Mouse (Mus musculus) forebrain, postnatal 0 days (tissue): ENCODE results near the gene Ubap2l. TPM values are rescaled to one million over a fixed set of nuclear protein-coding genes. Genes with fewer than 3 reads are reported as not detected.

Source experiments
- ATAC-seq: fragments of 200-750 bp; cut with Nextera tagmentation; 2 replicates; pipeline ENCODE4 v1.8.0; 2017; ENCODE audit warnings: mild to moderate bottlenecking, moderate library complexity
- DNase-seq: peaks from one replicate; pipeline ENCODE4 v3.0.0-alpha.2; 2015
- H3K27ac ChIP-seq: fragments of 300-500 bp; sonication (generic); 2 replicates; pipeline ENCODE4 v1.5.1; 2014; ENCODE audit warnings: low read depth, mild to moderate bottlenecking, antibody characterized with exemption, low read length, moderate library complexity, mixed read lengths
- H3K27me3 ChIP-seq: fragments of 300-500 bp; sonication (generic); 2 replicates; pipeline ENCODE4 v1.6.1; 2014; ENCODE audit warnings: mild to moderate bottlenecking, low read length, mixed read lengths; ENCODE audit not compliant: insufficient read depth
- H3K36me3 ChIP-seq: fragments of 300-500 bp; sonication (generic); 2 replicates; pipeline ENCODE4 v1.6.1; 2014; ENCODE audit warnings: mild to moderate bottlenecking, moderate library complexity; ENCODE audit not compliant: insufficient read depth
- H3K4me1 ChIP-seq: fragments of 300-500 bp; sonication (generic); 2 replicates; pipeline ENCODE4 v1.6.1; 2014; ENCODE audit warnings: antibody characterized with exemption; ENCODE audit not compliant: insufficient read depth
- H3K4me2 ChIP-seq: fragments of 300-500 bp; sonication (generic); 2 replicates; pipeline ENCODE4 v1.6.1; 2014; ENCODE audit warnings: low read depth, mild to moderate bottlenecking, moderate library complexity
- H3K4me3 ChIP-seq: fragments of 300-500 bp; sonication (generic); 2 replicates; pipeline ENCODE4 v1.5.1; 2014; ENCODE audit warnings: low read depth, low read length, mixed read lengths
- H3K9ac ChIP-seq: fragments of 300-500 bp; sonication (generic); 2 replicates; pipeline ENCODE4 v1.6.1; 2014; ENCODE audit warnings: mild to moderate bottlenecking
- H3K9me3 ChIP-seq: fragments of 300-500 bp; sonication (generic); 2 replicates; pipeline ENCODE4 v1.6.1; 2016; ENCODE audit warnings: low read length
- CTCF ChIP-seq: sonication (generic); IDR thresholded peaks from 2 replicates; pipeline ENCODE4 v1.5.1; 2016; ENCODE audit warnings: antibody characterized with exemption, control low read depth, low read depth
- WGBS: fragments of 180-500 bp; shearing (Covaris S2); extraction: QIAGEN DNeasy Blood & Tissue Kit; methylation state at CpG from one replicate; pipeline ENCODE4 v1.1.7; 2014; 5-methylcytosine and 5-hydroxymethylcytosine counted together
- polyA plus RNA-seq: library from polyadenylated mRNA; unstranded; fragments of >200 nt; fragmentation: Nextera tagmentation; extraction: Ambion mirVana; gene quantifications from 2 replicates; pipeline ENCODE4 v1.2.1, GENCODE M21; 2015
- total RNA-seq: library from RNA; depleted of rRNA; stranded (reverse); fragments of >200 nt; gene quantifications from 2 replicates; pipeline ENCODE4 v1.2.3, GENCODE M21; 2014

Ubap2l gene
- total and polyA plus RNA-seq, 2 experiments from 2014 or later: 103 to 118 TPM

DNA sequence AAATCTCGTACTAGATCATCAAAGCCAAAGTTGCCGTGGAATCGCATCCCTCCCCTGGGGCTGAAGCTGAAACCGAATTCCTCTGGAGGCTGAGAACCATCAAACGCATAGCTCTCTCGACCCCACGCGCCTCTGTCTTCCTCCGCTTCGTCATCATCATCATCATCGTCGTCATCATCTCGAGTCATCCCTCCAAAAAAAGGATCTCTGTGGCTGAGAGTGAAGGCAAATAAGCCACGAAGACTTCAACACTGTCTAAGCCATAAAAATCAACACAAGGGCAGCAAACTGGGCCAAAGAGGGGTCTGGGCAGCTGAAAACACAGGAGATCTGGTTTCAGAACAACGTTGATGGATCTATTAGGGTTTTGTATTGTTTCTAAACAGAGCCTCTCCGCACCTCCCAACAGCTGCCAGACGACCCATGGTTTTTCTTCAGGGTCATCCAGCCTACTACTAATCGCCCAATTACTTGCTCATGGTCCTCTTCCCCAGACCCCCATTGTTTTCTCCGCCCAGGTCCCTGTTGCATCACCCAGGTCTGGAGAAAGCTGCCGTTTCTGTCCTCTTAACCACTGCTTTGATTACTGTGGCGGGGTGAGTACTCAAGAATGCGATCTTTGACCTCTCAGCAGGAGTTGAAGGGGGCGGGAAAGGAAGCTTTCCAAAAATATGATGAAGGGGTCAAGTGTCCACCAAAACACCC, 54.5 kb downstream of the Ubap2l start:
- H3K4me1 ChIP-seq: peaks cover 11% of the 10 kb centered on the region; the same call in 1 of the 2 replicates
- peaks cover 24% of the 10 kb centered on the region for H3K36me3 ChIP-seq
- DNase-seq (peak; percentile 45), ATAC-seq (peak; percentile 30; the same call in 1 of the 2 replicates)
- no peaks in the 10 kb centered on the region for H3K27me3 ChIP-seq
- peak overlapping the region; percentile 62 for H3K4me2 ChIP-seq
- no peak for TF ChIP-seq CTCF
- WGBS: 16% methylated on average over 21 of the region's 23 CpGs
- H3K9ac ChIP-seq: peak overlapping the region; percentile 78
- H3K4me3 ChIP-seq: peak overlapping the region; percentile 77
- peak overlapping the region; percentile 92; the same call in 1 of the 2 replicates for H3K27ac ChIP-seq
- no peaks in the 10 kb centered on the region for H3K9me3 ChIP-seq

DNA sequence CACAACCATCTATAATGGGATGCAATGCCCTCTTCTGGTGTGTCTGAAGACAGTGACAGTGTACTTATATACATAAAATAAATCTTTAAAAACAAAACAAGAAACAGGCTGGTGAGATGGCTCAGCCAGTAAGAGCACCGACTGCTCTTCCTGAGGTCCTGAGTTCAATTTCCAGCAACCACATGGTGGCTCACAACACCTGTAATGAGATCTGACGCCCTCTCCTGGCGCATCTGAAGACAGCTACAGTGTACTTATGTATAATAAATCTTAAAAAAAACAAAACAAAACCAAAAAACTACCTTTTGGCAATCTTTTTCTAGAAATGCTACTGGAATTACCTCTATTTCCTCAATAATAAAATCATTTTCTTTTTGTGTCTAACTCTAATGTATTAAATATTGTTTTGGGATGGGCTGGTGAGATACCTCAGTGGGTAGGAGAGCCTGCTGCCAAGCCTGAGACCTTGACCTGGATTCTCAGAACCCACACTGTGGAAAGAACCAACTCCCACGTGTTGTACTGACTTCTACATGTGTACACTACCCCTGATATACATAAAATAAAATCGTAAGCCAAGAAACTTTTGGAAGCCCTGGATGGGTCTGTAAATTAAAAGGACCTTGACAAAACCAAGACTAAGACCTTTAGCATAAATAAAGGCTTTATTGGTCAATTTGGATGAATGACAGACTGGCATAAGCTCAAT, 57.5 kb downstream of the Ubap2l start:
- DNase-seq (no peak), ATAC-seq (no peak)
- Histone ChIP-seq H3K9me3 (no peaks in the 10 kb centered on the region), H3K27me3 (no peaks in the 10 kb centered on the region), H3K4me2 (no peak overlapping the region), H3K4me1 (peaks cover 11% of the 10 kb centered on the region; the same call in 1 of the 2 replicates), H3K4me3 (no peak overlapping the region), H3K27ac (no peak overlapping the region), H3K36me3 (no peaks in the 10 kb centered on the region), H3K9ac (no peak overlapping the region)
- 92% methylated on average over 5 of the region's 5 CpGs for WGBS
- no peak for TF ChIP-seq CTCF

DNA sequence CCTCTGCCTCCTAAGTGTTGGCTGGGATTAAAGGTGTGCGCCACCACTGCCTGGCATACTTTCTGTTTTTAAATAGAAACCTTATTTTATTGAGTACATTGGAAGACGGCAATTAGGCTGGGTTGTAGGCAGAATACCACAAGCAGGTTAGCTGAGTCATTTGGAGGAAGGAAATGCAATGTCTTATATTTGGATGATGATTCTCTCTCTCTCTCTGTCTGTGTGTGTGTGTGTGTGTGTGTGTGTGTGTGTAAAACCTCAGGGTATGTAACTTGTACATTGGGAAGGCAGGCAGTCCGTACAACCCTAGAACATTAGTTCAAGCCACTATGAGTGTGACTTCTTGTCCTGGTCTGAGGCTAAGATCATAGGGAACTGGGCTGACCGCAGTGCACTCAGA, 64.6 kb downstream of the Ubap2l start:
- ATAC-seq (no peak), DNase-seq (no peak)
- Histone ChIP-seq H3K9me3 (no peaks in the 10 kb centered on the region), H3K27ac (no peak overlapping the region), H3K27me3 (no peaks in the 10 kb centered on the region), H3K4me1 (no peaks in the 10 kb centered on the region), H3K4me2 (no peak overlapping the region), H3K9ac (no peak overlapping the region), H3K36me3 (no peaks in the 10 kb centered on the region), H3K4me3 (no peak overlapping the region)
- WGBS: 94% methylated on average over 4 of the region's 4 CpGs
- TF ChIP-seq CTCF: no peak

DNA sequence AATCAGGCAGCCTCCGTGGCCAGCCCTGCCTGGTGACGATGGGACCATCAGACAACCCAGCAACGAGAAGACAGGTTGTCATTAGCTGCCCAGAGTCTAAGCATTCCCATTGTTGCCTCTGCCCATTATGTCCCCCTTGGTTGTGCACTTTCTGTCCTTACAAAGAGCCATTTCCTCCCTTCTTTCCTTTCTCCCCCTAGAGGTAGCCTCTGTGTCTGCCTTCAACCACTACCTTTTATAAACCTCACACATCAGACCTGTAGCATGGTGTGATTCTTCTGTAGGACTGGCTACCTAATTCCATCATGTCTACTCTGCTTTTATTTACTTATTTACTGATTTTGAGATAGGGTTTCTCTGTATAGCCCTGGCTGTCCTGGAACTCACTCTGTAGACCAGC, 65.2 kb downstream of the Ubap2l start:
- DNase-seq: no peak
- no peaks in the 10 kb centered on the region for H3K36me3 ChIP-seq
- 51% methylated on average over 3 of the region's 3 CpGs for WGBS
- no peak overlapping the region for H3K27ac ChIP-seq
- no peaks in the 10 kb centered on the region for H3K4me1 ChIP-seq
- no peak overlapping the region for H3K4me2 ChIP-seq
- H3K27me3 ChIP-seq: no peaks in the 10 kb centered on the region
- no peaks in the 10 kb centered on the region for H3K9me3 ChIP-seq
- no peak overlapping the region for H3K4me3 ChIP-seq
- no peak for ATAC-seq
- no peak for TF ChIP-seq CTCF
- no peak overlapping the region for H3K9ac ChIP-seq

DNA sequence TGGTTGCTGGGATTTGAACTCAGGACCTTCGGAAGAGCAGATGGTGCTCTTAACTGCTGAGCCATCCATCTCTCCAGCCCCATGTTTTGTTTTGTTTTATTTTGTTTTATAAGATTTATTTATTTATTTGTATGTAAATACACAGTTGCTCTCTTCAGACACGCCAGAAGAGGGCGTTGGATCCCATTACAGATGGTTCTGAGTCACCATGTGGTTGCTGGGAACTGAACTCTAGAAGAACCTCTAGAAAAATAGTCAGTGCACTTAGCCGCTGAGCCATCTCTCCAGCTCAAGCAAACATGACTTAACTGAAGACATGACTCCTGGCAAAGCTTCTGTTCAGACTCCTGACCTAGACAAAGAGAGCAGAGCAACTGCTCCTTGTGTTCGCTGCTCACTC, 70.0 kb downstream of the Ubap2l start:
- Histone ChIP-seq H3K27me3 (no peaks in the 10 kb centered on the region), H3K9ac (no peak overlapping the region), H3K4me1 (no peaks in the 10 kb centered on the region), H3K4me2 (no peak overlapping the region), H3K27ac (no peak overlapping the region), H3K36me3 (no peaks in the 10 kb centered on the region), H3K9me3 (no peaks in the 10 kb centered on the region), H3K4me3 (no peak overlapping the region)
- DNase-seq (no peak), ATAC-seq (no peak)
- WGBS: 79% methylated on average over 5 of the region's 5 CpGs
- no peak for TF ChIP-seq CTCF

DNA sequence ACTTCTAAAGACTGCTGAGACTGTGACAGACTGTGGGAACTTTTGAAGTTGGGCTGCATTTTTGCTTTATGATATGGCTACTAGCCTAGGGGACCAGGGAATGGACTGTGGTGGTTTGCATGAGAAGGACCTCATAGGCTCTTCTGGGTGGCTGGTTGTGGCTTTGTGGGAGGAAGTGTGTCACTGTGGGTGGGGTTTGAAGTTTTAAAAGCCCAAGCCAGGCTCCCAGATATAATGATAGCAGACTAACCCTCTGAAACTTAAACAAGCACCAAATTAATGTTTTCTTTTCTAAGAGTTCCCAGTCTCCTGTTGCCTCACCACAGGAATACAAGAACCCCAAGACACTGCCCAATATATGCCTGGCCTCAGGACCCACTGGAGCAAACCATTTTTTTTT, 75.6 kb downstream of the Ubap2l start:
- no peak overlapping the region for H3K9ac ChIP-seq
- no peaks in the 10 kb centered on the region for H3K9me3 ChIP-seq
- no peak for DNase-seq
- H3K36me3 ChIP-seq: no peaks in the 10 kb centered on the region
- H3K27ac ChIP-seq: no peak overlapping the region
- no peaks in the 10 kb centered on the region for H3K4me1 ChIP-seq
- H3K4me2 ChIP-seq: no peak overlapping the region
- no peak for ATAC-seq
- no peak for TF ChIP-seq CTCF
- no peak overlapping the region for H3K4me3 ChIP-seq
- H3K27me3 ChIP-seq: no peaks in the 10 kb centered on the region

DNA sequence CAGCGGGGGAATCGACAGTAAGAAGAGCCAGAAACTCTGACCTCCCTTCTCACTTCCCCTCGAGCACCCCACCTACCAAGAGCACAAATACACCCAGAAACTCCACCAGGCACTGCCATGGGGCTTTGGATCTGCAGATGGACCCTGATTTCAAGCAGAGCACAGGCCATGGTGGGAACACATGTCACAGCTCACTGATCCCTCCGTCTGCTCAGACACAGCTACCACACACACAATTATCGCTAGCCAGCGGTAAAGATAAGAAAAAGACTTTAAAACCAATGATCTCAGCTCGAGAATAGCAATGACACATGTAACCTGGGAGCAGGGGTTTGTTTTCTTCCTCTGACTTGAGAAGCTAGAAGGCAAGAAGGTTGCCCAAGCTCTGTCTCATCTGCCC, 83.9 kb downstream of the Ubap2l start:
- DNase-seq: no peak
- Histone ChIP-seq H3K4me2 (no peak overlapping the region), H3K36me3 (no peaks in the 10 kb centered on the region), H3K4me1 (0 out of 2 replicates have a peak, but pooled peaks cover 10% of the 10 kb centered on the region), H3K27ac (no peak overlapping the region), H3K27me3 (no peaks in the 10 kb centered on the region), H3K4me3 (no peak overlapping the region), H3K9me3 (no peaks in the 10 kb centered on the region), H3K9ac (no peak overlapping the region)
- WGBS: 75% methylated on average over 7 of the region's 7 CpGs
- no peak for TF ChIP-seq CTCF
- no peak for ATAC-seq
